Mouse (Mus musculus) midbrain, postnatal 0 days (tissue): ENCODE data around the gene Zfp618. TPM values are rescaled to one million over a fixed set of nuclear protein-coding genes. Genes with fewer than 3 reads are reported as not detected.

Source experiments
- ATAC-seq: fragments of 200-750 bp; cut with Nextera tagmentation; 2 replicates; pipeline ENCODE4 v1.8.0; 2017; ENCODE audit warnings: moderate number of reproducible peaks, mild to moderate bottlenecking, moderate TSS enrichment, moderate library complexity; ENCODE audit not compliant: low FRiP score
- DNase-seq: peaks from one replicate; pipeline ENCODE4 v3.0.0-alpha.2; 2015; ENCODE audit warnings: low spot score
- H3K27ac ChIP-seq: fragments of 300-500 bp; sonication (generic); 2 replicates; pipeline ENCODE4 v1.5.1; 2014; ENCODE audit warnings: low read depth, mild to moderate bottlenecking, low read length, mixed read lengths
- H3K27me3 ChIP-seq: fragments of 300-500 bp; sonication (generic); 2 replicates; pipeline ENCODE4 v1.6.1; 2014; ENCODE audit warnings: low read length, control low read depth, mixed read lengths; ENCODE audit not compliant: insufficient read depth
- H3K36me3 ChIP-seq: fragments of 300-500 bp; sonication (generic); 2 replicates; pipeline ENCODE4 v1.6.1; 2014; ENCODE audit warnings: low read length, control low read depth, mixed read lengths; ENCODE audit not compliant: insufficient read depth
- H3K4me1 ChIP-seq: fragments of 300-500 bp; sonication (generic); 2 replicates; pipeline ENCODE4 v1.6.1; 2014; ENCODE audit warnings: mild to moderate bottlenecking, control low read depth, antibody characterized with exemption, low read length, mixed read lengths; ENCODE audit not compliant: insufficient read depth
- H3K4me2 ChIP-seq: fragments of 300-500 bp; sonication (generic); 2 replicates; pipeline ENCODE4 v1.6.1; 2014; ENCODE audit warnings: low read depth, mild to moderate bottlenecking, low read length, mixed read lengths; ENCODE audit not compliant: poor library complexity, severe bottlenecking
- H3K4me3 ChIP-seq: fragments of 300-500 bp; sonication (generic); 2 replicates; pipeline ENCODE4 v1.5.1; 2014; ENCODE audit warnings: low read depth, mild to moderate bottlenecking, low read length, moderate library complexity
- H3K9ac ChIP-seq: fragments of 300-500 bp; sonication (generic); replicated peaks from 2 replicates; pipeline ENCODE4 v1.6.1; 2014; ENCODE audit warnings: mild to moderate bottlenecking, low read length, moderate library complexity, mixed read lengths; ENCODE audit not compliant: poor library complexity, severe bottlenecking
- H3K9me3 ChIP-seq: fragments of 300-500 bp; sonication (generic); 2 replicates; pipeline ENCODE4 v1.6.1; 2016; ENCODE audit warnings: low read length, control low read depth
- CTCF ChIP-seq: IDR thresholded peaks from 2 replicates; pipeline ENCODE4 v1.5.1; 2016; ENCODE audit warnings: antibody characterized with exemption, mild to moderate bottlenecking
- WGBS: fragments of 180-500 bp; shearing (Covaris S2); extraction: QIAGEN DNeasy Blood & Tissue Kit; methylation state at CpG from one replicate; pipeline ENCODE4 v1.1.7; 2014; 5-methylcytosine and 5-hydroxymethylcytosine counted together
- polyA plus RNA-seq: library from polyadenylated mRNA; unstranded; fragments of >200 nt; fragmentation: Nextera tagmentation; extraction: Ambion mirVana; gene quantifications from 2 replicates; pipeline ENCODE4 v1.2.1, GENCODE M21; 2015
- total RNA-seq: library from RNA; depleted of rRNA; stranded (reverse); fragments of >200 nt; gene quantifications from 2 replicates; pipeline ENCODE4 v1.2.3, GENCODE M21; 2014

Gene Zfp618
- total and polyA plus RNA-seq, 2 experiments from 2014 or later, result 18.2 to 32.4 TPM

- H3K9ac ChIP-seq, result no peak overlapping the region
- DNase-seq (no peak), ATAC-seq (no peak)
- 74% methylated on average over 7 of the region's 7 CpGs for WGBS
- no peak overlapping the region for H3K4me3 ChIP-seq
- H3K27ac ChIP-seq, result no peak overlapping the region
- no peaks in the 10 kb centered on the region for H3K27me3 ChIP-seq
- H3K4me1 ChIP-seq, result peaks cover 5% of the 10 kb centered on the region; the same call in 1 of the 2 replicates
- no peak overlapping the region for H3K4me2 ChIP-seq
- no peaks in the 10 kb centered on the region for H3K9me3 ChIP-seq
- H3K36me3 ChIP-seq, result no peaks in the 10 kb centered on the region
- no peak for TF ChIP-seq CTCF
Observed at GRCm38 (mm10) chr4:62999916-63000315, 34.5 kb downstream of the Zfp618 start.

GRCm38 (mm10) chr4:63000316-63001055 lies 35.1 kb downstream of the Zfp618 start:
- Histone ChIP-seq H3K4me3 (no peak overlapping the region), H3K9me3 (no peaks in the 10 kb centered on the region), H3K27me3 (no peaks in the 10 kb centered on the region), H3K9ac (no peak overlapping the region), H3K4me1 (peaks cover 5% of the 10 kb centered on the region; the same call in 1 of the 2 replicates), H3K36me3 (no peaks in the 10 kb centered on the region), H3K4me2 (no peak overlapping the region), H3K27ac (no peak overlapping the region)
- WGBS, result 92% methylated on average over 11 of the region's 11 CpGs
- no peak for TF ChIP-seq CTCF
- ATAC-seq (no peak), DNase-seq (no peak)

- Histone ChIP-seq H3K9me3 (no peaks in the 10 kb centered on the region), H3K9ac (no peak overlapping the region), H3K27ac (no peak overlapping the region), H3K27me3 (no peaks in the 10 kb centered on the region), H3K36me3 (no peaks in the 10 kb centered on the region), H3K4me3 (no peak overlapping the region), H3K4me1 (peaks cover 9% of the 10 kb centered on the region; the same call in 1 of the 2 replicates), H3K4me2 (no peak overlapping the region)
- no peak for DNase-seq
- 85% methylated on average over 1 of the region's 1 CpGs for WGBS
- no peak for ATAC-seq
- no peak for TF ChIP-seq CTCF
Observed at GRCm38 (mm10) chr4:63002386-63002785, 37.0 kb downstream of the Zfp618 start.

- no peak overlapping the region for H3K9ac ChIP-seq
- DNase-seq, result no peak
- no peak for ATAC-seq
- H3K4me2 ChIP-seq, result no peak overlapping the region
- H3K9me3 ChIP-seq, result no peaks in the 10 kb centered on the region
- TF ChIP-seq CTCF, result no peak
- no peaks in the 10 kb centered on the region for H3K36me3 ChIP-seq
- no peak overlapping the region for H3K4me3 ChIP-seq
- no peak overlapping the region for H3K27ac ChIP-seq
- no peaks in the 10 kb centered on the region for H3K27me3 ChIP-seq
- WGBS, result 80% methylated on average over 11 of the region's 11 CpGs
- peaks cover 4% of the 10 kb centered on the region; the same call in 1 of the 2 replicates for H3K4me1 ChIP-seq
Observed at GRCm38 (mm10) chr4:63004519-63004918, 39.1 kb downstream of the Zfp618 start.

GRCm38 (mm10) chr4:63005446-63006185 lies 40.2 kb downstream of the Zfp618 start:
- peaks cover 4% of the 10 kb centered on the region; the same call in 1 of the 2 replicates for H3K4me1 ChIP-seq
- H3K9ac ChIP-seq, result no peak overlapping the region
- no peaks in the 10 kb centered on the region for H3K27me3 ChIP-seq
- ATAC-seq (no peak), DNase-seq (no peak)
- no peak overlapping the region for H3K27ac ChIP-seq
- H3K4me3 ChIP-seq, result no peak overlapping the region
- H3K9me3 ChIP-seq, result no peaks in the 10 kb centered on the region
- TF ChIP-seq CTCF, result no peak
- H3K36me3 ChIP-seq, result no peaks in the 10 kb centered on the region
- WGBS, result 80% methylated on average over 10 of the region's 10 CpGs
- H3K4me2 ChIP-seq, result no peak overlapping the region
